Mouse (Mus musculus) heart, embryonic 16.5 days (tissue): ENCODE data around the gene Usp19. TPM values are rescaled to one million over a fixed set of nuclear protein-coding genes. Genes with fewer than 3 reads are reported as not detected.

Source experiments
- ATAC-seq: fragments of 200-750 bp; cut with Nextera tagmentation; replicated peaks from 2 replicates; pipeline ENCODE4 v1.8.0; 2017; ENCODE audit warnings: moderate number of reproducible peaks; ENCODE audit not compliant: insufficient read depth, low FRiP score; ENCODE audit errors: extremely low read depth
- H3K27ac ChIP-seq: fragments of 300-500 bp; sonication (generic); 2 replicates; pipeline ENCODE4 v1.5.1; 2014; ENCODE audit warnings: mild to moderate bottlenecking, low read length, control low read depth, moderate library complexity
- H3K27me3 ChIP-seq: fragments of 300-500 bp; sonication (generic); 2 replicates; pipeline ENCODE4 v1.6.1; 2014; ENCODE audit warnings: low read length, mixed read lengths; ENCODE audit not compliant: control insufficient read depth, insufficient read depth
- H3K36me3 ChIP-seq: fragments of 300-500 bp; sonication (generic); 2 replicates; pipeline ENCODE4 v1.6.1; 2014; ENCODE audit not compliant: control insufficient read depth, insufficient read depth
- H3K4me1 ChIP-seq: fragments of 300-500 bp; sonication (generic); 2 replicates; pipeline ENCODE4 v1.6.1; 2014; ENCODE audit warnings: low read length, mixed read lengths; ENCODE audit not compliant: control insufficient read depth, insufficient read depth
- H3K4me2 ChIP-seq: fragments of 300-500 bp; sonication (generic); 2 replicates; pipeline ENCODE4 v1.6.1; 2014; ENCODE audit warnings: low read depth, mild to moderate bottlenecking, control low read depth, low read length
- H3K4me3 ChIP-seq: fragments of 300-500 bp; sonication (generic); 2 replicates; pipeline ENCODE4 v1.5.1; 2014; ENCODE audit warnings: mild to moderate bottlenecking, control low read depth, low read length
- H3K9ac ChIP-seq: fragments of 300-500 bp; sonication (generic); 2 replicates; pipeline ENCODE4 v1.6.1; 2014; ENCODE audit warnings: low read length, control low read depth
- H3K9me3 ChIP-seq: fragments of 300-500 bp; sonication (generic); replicated peaks from 2 replicates; pipeline ENCODE4 v1.6.1; 2016; ENCODE audit warnings: low read length; ENCODE audit not compliant: control insufficient read depth
- WGBS: fragments of 180-500 bp; shearing (Covaris S2); extraction: QIAGEN DNeasy Blood & Tissue Kit; methylation state at CpG from one replicate; pipeline ENCODE4 v1.1.7; 2014; 5-methylcytosine and 5-hydroxymethylcytosine counted together
- polyA plus RNA-seq: library from polyadenylated mRNA; unstranded; fragments of >200 nt; fragmentation: Nextera tagmentation; extraction: Ambion mirVana; gene quantifications from 2 replicates; pipeline ENCODE4 v1.2.1, GENCODE M21; 2015

Gene Usp19
- polyA plus RNA-seq, 1 experiment from 2014 or later = 60.1 TPM

GRCm38 (mm10) chr9:108523341-108523740 is 32.9 kb downstream of the Usp19 start:
- Histone ChIP-seq H3K9ac (no peak overlapping the region), H3K27ac (no peak overlapping the region), H3K9me3 (no peaks in the 10 kb centered on the region), H3K4me3 (no peak overlapping the region), H3K4me2 (no peak overlapping the region), H3K27me3 (no peaks in the 10 kb centered on the region), H3K36me3 (peaks cover 8% of the 10 kb centered on the region), H3K4me1 (peaks cover 16% of the 10 kb centered on the region)
- ATAC-seq = no peak
- WGBS = 93% methylated on average over 4 of the region's 4 CpGs

- ATAC-seq = no peak
- H3K4me2 ChIP-seq = no peak overlapping the region
- H3K4me3 ChIP-seq = no peak overlapping the region
- H3K9ac ChIP-seq = no peak overlapping the region
- peaks cover 21% of the 10 kb centered on the region for H3K36me3 ChIP-seq
- 73% methylated on average over 3 of the region's 3 CpGs for WGBS
- H3K9me3 ChIP-seq = no peaks in the 10 kb centered on the region
- no peaks in the 10 kb centered on the region for H3K27me3 ChIP-seq
- H3K4me1 ChIP-seq = 0 out of 2 replicates have a peak, but pooled peaks cover 3% of the 10 kb centered on the region
- H3K27ac ChIP-seq = no peak overlapping the region
Measured at GRCm38 (mm10) chr9:108525400-108525799, 35.0 kb downstream of the Usp19 start.

DNA sequence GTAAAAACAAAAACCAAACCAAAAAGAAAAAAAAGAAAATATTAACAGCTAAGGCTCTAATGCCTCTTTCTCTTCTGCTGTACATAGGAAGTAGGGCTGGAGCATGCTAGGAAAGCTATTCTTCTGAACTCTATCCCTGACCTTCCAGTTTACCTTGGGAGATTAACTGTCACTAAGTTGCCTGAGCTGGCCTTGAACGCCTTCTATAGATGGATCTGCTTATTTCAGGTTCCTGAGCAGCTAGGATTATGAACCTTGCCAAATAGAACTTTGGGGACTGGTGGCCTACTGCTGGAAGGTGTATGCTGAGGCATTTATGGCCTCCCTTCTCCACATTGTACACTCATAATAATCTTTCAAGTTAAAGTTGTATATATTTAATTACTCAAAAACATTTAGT is 40.6 kb downstream of the Usp19 start:
- H3K9me3 ChIP-seq = no peaks in the 10 kb centered on the region
- WGBS = 94% methylated on average over 1 of the region's 1 CpGs
- H3K4me3 ChIP-seq = no peak overlapping the region
- H3K4me2 ChIP-seq = no peak overlapping the region
- no peak overlapping the region for H3K27ac ChIP-seq
- no peaks in the 10 kb centered on the region for H3K4me1 ChIP-seq
- ATAC-seq = no peak
- H3K36me3 ChIP-seq = peaks cover 52% of the 10 kb centered on the region
- no peaks in the 10 kb centered on the region for H3K27me3 ChIP-seq
- H3K9ac ChIP-seq = no peak overlapping the region

DNA sequence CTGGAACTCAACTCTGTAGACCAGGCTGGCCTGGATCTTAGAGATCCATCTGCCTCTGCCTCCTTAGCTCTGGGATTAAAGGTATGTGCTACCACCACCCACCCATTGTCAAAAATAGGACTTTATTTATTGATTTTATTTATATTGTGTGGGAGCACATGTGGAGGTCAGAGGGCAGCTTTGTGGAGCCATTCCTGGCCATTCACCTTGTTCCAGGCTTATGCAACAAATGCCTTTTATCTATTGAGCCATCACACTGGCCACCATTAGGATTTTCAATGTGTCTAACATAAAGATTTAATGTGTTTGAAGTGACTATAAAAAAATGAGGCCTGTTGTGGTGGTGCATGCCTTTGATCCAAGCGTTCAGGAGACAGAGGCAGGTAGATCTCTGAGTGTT is 41.1 kb downstream of the Usp19 start:
- Histone ChIP-seq H3K36me3 (peaks cover 56% of the 10 kb centered on the region), H3K27me3 (no peaks in the 10 kb centered on the region), H3K4me2 (no peak overlapping the region), H3K4me1 (no peaks in the 10 kb centered on the region), H3K9ac (no peak overlapping the region), H3K4me3 (no peak overlapping the region), H3K9me3 (no peaks in the 10 kb centered on the region), H3K27ac (no peak overlapping the region)
- 91% methylated on average over 1 of the region's 1 CpGs for WGBS
- no peak for ATAC-seq

GRCm38 (mm10) chr9:108540846-108541245 is 50.4 kb downstream of the Usp19 start:
- H3K4me1 ChIP-seq = no peaks in the 10 kb centered on the region
- no peak overlapping the region for H3K27ac ChIP-seq
- no peak for ATAC-seq
- H3K9ac ChIP-seq = no peak overlapping the region
- H3K27me3 ChIP-seq = no peaks in the 10 kb centered on the region
- no peak overlapping the region for H3K4me3 ChIP-seq
- peaks cover 74% of the 10 kb centered on the region for H3K36me3 ChIP-seq
- H3K4me2 ChIP-seq = no peak overlapping the region
- H3K9me3 ChIP-seq = no peaks in the 10 kb centered on the region

GRCm38 (mm10) chr9:108545986-108546385 is 55.6 kb downstream of the Usp19 start:
- Histone ChIP-seq H3K27ac (no peak overlapping the region), H3K36me3 (peaks cover 63% of the 10 kb centered on the region), H3K4me2 (no peak overlapping the region), H3K9me3 (no peaks in the 10 kb centered on the region), H3K9ac (no peak overlapping the region), H3K4me1 (no peaks in the 10 kb centered on the region), H3K27me3 (no peaks in the 10 kb centered on the region), H3K4me3 (no peak overlapping the region)
- WGBS = 92% methylated on average over 3 of the region's 3 CpGs
- ATAC-seq = no peak

GRCm38 (mm10) chr9:108546875-108547274 is 56.5 kb downstream of the Usp19 start:
- 86% methylated on average over 1 of the region's 1 CpGs for WGBS
- Histone ChIP-seq H3K4me2 (no peak overlapping the region), H3K4me3 (no peak overlapping the region), H3K9ac (no peak overlapping the region), H3K9me3 (no peaks in the 10 kb centered on the region), H3K27me3 (no peaks in the 10 kb centered on the region), H3K36me3 (peaks cover 58% of the 10 kb centered on the region), H3K27ac (no peak overlapping the region), H3K4me1 (no peaks in the 10 kb centered on the region)
- ATAC-seq = no peak

Other genes starting within 250 kb of the Usp19 start
- 136 and 145 TPM in 2 replicates for gene Dag1, start 226.6 kb upstream of the Usp19 start, polyA plus RNA-seq
- gene Nicn1, start 200.2 kb upstream of the Usp19 start, polyA plus RNA-seq = 23.7 and 26.9 TPM in 2 replicates
- 8.1 and 8.7 TPM in 2 replicates for gene Amt, start 193.7 kb upstream of the Usp19 start, polyA plus RNA-seq
- 372 and 444 TPM in 2 replicates for gene Rhoa, start 184.5 kb upstream of the Usp19 start, polyA plus RNA-seq
- 32.5 and 34.2 TPM in 2 replicates for gene Tcta, start 184.4 kb upstream of the Usp19 start, polyA plus RNA-seq
- gene Gpx1, start 151.7 kb upstream of the Usp19 start, polyA plus RNA-seq = 647 and 680 TPM in 2 replicates
- gene Usp4, start 142.7 kb upstream of the Usp19 start, polyA plus RNA-seq = 83.6 and 84.2 TPM in 2 replicates
- 0.14 and 0.42 TPM in 2 replicates for gene 1700102P08Rik, start 97.8 kb upstream of the Usp19 start, polyA plus RNA-seq
- gene Ccdc36, start 62.1 kb upstream of the Usp19 start, polyA plus RNA-seq = 0.45 and 0.71 TPM in 2 replicates
- gene BC048562, start 54.1 kb upstream of the Usp19 start, polyA plus RNA-seq = not detected in 2 replicates
- gene Ccdc71, start 30.1 kb upstream of the Usp19 start, polyA plus RNA-seq = 39.8 and 44.3 TPM in 2 replicates
- gene Klhdc8b, start 29.0 kb upstream of the Usp19 start, polyA plus RNA-seq = 103 and 110 TPM in 2 replicates
- gene Lamb2, start 10.9 kb upstream of the Usp19 start, polyA plus RNA-seq = 67.1 and 77.7 TPM in 2 replicates
- 70.4 and 83.2 TPM in 2 replicates for gene Qars, start 17.1 kb downstream of the Usp19 start, polyA plus RNA-seq
- 82.2 and 82.5 TPM in 2 replicates for gene Qrich1, start 26.2 kb downstream of the Usp19 start, polyA plus RNA-seq
- 91.7 and 91.8 TPM in 2 replicates for gene Impdh2, start 69.7 kb downstream of the Usp19 start, polyA plus RNA-seq
- gene Ndufaf3, start 76.8 kb downstream of the Usp19 start, polyA plus RNA-seq = 63.7 and 65.9 TPM in 2 replicates
- 83.3 and 83.6 TPM in 2 replicates for gene Dalrd3, start 79.3 kb downstream of the Usp19 start, polyA plus RNA-seq
- 48.3 and 61.0 TPM in 2 replicates for gene Wdr6, start 88.1 kb downstream of the Usp19 start, polyA plus RNA-seq
- 20.1 and 22.0 TPM in 2 replicates for gene P4htm, start 107.1 kb downstream of the Usp19 start, polyA plus RNA-seq
- 45.6 and 46.9 TPM in 2 replicates for gene Arih2, start 158.8 kb downstream of the Usp19 start, polyA plus RNA-seq
- gene Slc25a20, start 171.5 kb downstream of the Usp19 start, polyA plus RNA-seq = 88.0 and 91.4 TPM in 2 replicates
- 21.3 and 25.5 TPM in 2 replicates for gene Prkar2a, start 198.7 kb downstream of the Usp19 start, polyA plus RNA-seq